Mouse (Mus musculus): ENCODE measurements around the gene Gm49373. TPM values are rescaled to one million over a fixed set of nuclear protein-coding genes. Genes with fewer than 3 reads are reported as not detected.
"Not testable (repeated sequence)": the region's sequence is repeated elsewhere in the genome, so short reads cannot be mapped to it uniquely, and the experiment has no call there.

Gene Gm49373
- polyA plus RNA-seq, 1 experiment from 2014 or later: 0.09 TPM

GRCm38 (mm10) chr9:21081127-21081526 is 8.2 kb upstream of the Gm49373 start:
- no peak for ATAC-seq (ENCODE audit: low read depth)
- no peak overlapping the region for H3K27ac ChIP-seq (ENCODE audit: low read length)
- no peak overlapping the region for H3K9ac ChIP-seq (ENCODE audit: low read length)
- H3K4me2 ChIP-seq (ENCODE audit: low read depth, low read length): no peak overlapping the region
- H3K27me3 ChIP-seq (ENCODE audit: control insufficient read depth, insufficient read depth, low read depth, low read length): no peaks in the 10 kb centered on the region
- H3K36me3 ChIP-seq (ENCODE audit: control insufficient read depth, insufficient read depth, low read length): peaks cover 83% of the 10 kb centered on the region
- no peaks in the 10 kb centered on the region for H3K9me3 ChIP-seq (ENCODE audit: control insufficient read depth, low read length)
- no peaks in the 10 kb centered on the region for H3K4me1 ChIP-seq (replicated peaks; ENCODE audit: control insufficient read depth, insufficient read depth, low read length)
- WGBS: 83% methylated on average over 9 of the region's 9 CpGs
- no peak overlapping the region for H3K4me3 ChIP-seq (ENCODE audit: low read length)

- Histone ChIP-seq H3K4me3 (ENCODE audit: low read length) (no peak overlapping the region), H3K4me2 (ENCODE audit: low read depth, low read length) (no peak overlapping the region), H3K27ac (ENCODE audit: low read length) (no peak overlapping the region), H3K27me3 (ENCODE audit: control insufficient read depth, insufficient read depth, low read depth, low read length) (no peaks in the 10 kb centered on the region), H3K36me3 (ENCODE audit: control insufficient read depth, insufficient read depth, low read length) (peaks cover 52% of the 10 kb centered on the region), H3K9me3 (ENCODE audit: control insufficient read depth, low read length) (no peaks in the 10 kb centered on the region), H3K9ac (ENCODE audit: low read length) (no peak overlapping the region), H3K4me1 (replicated peaks; ENCODE audit: control insufficient read depth, insufficient read depth, low read length) (peaks cover 7% of the 10 kb centered on the region)
- no peak for ATAC-seq (ENCODE audit: low read depth)
- WGBS: 80% methylated on average over 3 of the region's 3 CpGs
Measured at GRCm38 (mm10) chr9:21075625-21076024, 2.7 kb upstream of the Gm49373 start.

GRCm38 (mm10) chr9:21074173-21074572 is 1.3 kb upstream of the Gm49373 start:
- Histone ChIP-seq H3K36me3 (ENCODE audit: control insufficient read depth, insufficient read depth, low read length) (peaks cover 37% of the 10 kb centered on the region), H3K9ac (ENCODE audit: low read length) (no peak overlapping the region), H3K4me1 (replicated peaks; ENCODE audit: control insufficient read depth, insufficient read depth, low read length) (peaks cover 7% of the 10 kb centered on the region), H3K27me3 (ENCODE audit: control insufficient read depth, insufficient read depth, low read depth, low read length) (no peaks in the 10 kb centered on the region), H3K4me2 (ENCODE audit: low read depth, low read length) (0 out of 2 replicates have a peak overlapping the region, but pooled peaks have one; percentile 78), H3K4me3 (ENCODE audit: low read length) (no peak overlapping the region), H3K27ac (ENCODE audit: low read length) (peak overlapping the region; percentile 62; the same call in 1 of the 2 replicates), H3K9me3 (ENCODE audit: control insufficient read depth, low read length) (no peaks in the 10 kb centered on the region)
- 82% methylated on average over 1 of the region's 1 CpGs for WGBS
- no peak for ATAC-seq (ENCODE audit: low read depth)

DNA sequence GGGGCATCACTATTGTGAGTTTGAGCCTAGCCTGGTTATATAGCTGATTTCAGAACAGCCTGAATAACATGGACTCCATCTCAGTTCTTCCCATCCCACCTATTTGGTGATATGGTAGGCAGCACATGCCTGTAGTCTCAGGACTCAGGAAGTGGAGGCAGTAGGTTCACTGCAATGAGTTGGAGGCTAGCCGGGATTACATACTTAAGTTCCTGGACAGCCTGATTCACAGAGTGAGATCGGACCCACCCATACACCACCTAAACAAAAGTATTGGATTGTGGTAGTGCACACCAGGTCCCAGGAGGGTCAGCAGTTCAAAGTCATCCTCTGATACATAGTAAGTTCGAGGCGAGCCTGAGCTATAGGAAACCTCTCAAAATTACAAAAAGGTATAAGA is 255 bp downstream of the Gm49373 start:
- Histone ChIP-seq H3K4me1 (replicated peaks; ENCODE audit: control insufficient read depth, insufficient read depth, low read length) (peaks cover 7% of the 10 kb centered on the region), H3K36me3 (ENCODE audit: control insufficient read depth, insufficient read depth, low read length) (peaks cover 24% of the 10 kb centered on the region), H3K4me2 (ENCODE audit: low read depth, low read length) (peak overlapping the region; percentile 78), H3K4me3 (ENCODE audit: low read length) (peak overlapping the region; percentile 68), H3K27ac (ENCODE audit: low read length) (no peak overlapping the region), H3K9me3 (ENCODE audit: control insufficient read depth, low read length) (no peaks in the 10 kb centered on the region), H3K27me3 (ENCODE audit: control insufficient read depth, insufficient read depth, low read depth, low read length) (no peaks in the 10 kb centered on the region), H3K9ac (ENCODE audit: low read length) (peak overlapping the region; percentile 78)
- 6% methylated on average over 4 of the region's 4 CpGs for WGBS
- ATAC-seq (ENCODE audit: low read depth): peak; percentile 2; the same call in 1 of the 2 replicates

GRCm38 (mm10) chr9:21067006-21067684 is 5.8 kb downstream of the Gm49373 start, which contains the start of gene Zglp1:
Gene Zglp1, minus strand, starts transcription at chr9:21067093.
- H3K4me1 ChIP-seq (replicated peaks; ENCODE audit: control insufficient read depth, insufficient read depth, low read length): no peaks in the 10 kb centered on the region; the same call in none of the 2 replicates
- H3K4me3 ChIP-seq (ENCODE audit: low read length): no peak within 1 kb of the TSS
- no peaks in the 10 kb centered on the region for H3K27me3 ChIP-seq (ENCODE audit: control insufficient read depth, insufficient read depth, low read depth, low read length)
- H3K9me3 ChIP-seq (ENCODE audit: control insufficient read depth, low read length): no peaks in the 10 kb centered on the region
- ATAC-seq (ENCODE audit: low read depth): no peak
- H3K27ac ChIP-seq (ENCODE audit: low read length): no peak within 1 kb of the TSS
- peaks cover 12% of the 10 kb centered on the region for H3K36me3 ChIP-seq (ENCODE audit: control insufficient read depth, insufficient read depth, low read length)
- no peak within 1 kb of the TSS for H3K4me2 ChIP-seq (ENCODE audit: low read depth, low read length)
- WGBS: 79% methylated on average over 27 of the region's 27 CpGs
- H3K9ac ChIP-seq (ENCODE audit: low read length): no peak within 1 kb of the TSS

GRCm38 (mm10) chr9:21062928-21063327 is 10.0 kb downstream of the Gm49373 start:
- no peak overlapping the region for H3K4me3 ChIP-seq (ENCODE audit: low read length)
- no peaks in the 10 kb centered on the region for H3K27me3 ChIP-seq (ENCODE audit: control insufficient read depth, insufficient read depth, low read depth, low read length)
- H3K4me1 ChIP-seq (replicated peaks; ENCODE audit: control insufficient read depth, insufficient read depth, low read length): no peaks in the 10 kb centered on the region
- H3K9ac ChIP-seq (ENCODE audit: low read length): no peak overlapping the region
- WGBS: 87% methylated on average over 2 of the region's 2 CpGs
- no peaks in the 10 kb centered on the region for H3K9me3 ChIP-seq (ENCODE audit: control insufficient read depth, low read length)
- ATAC-seq (ENCODE audit: low read depth): no peak
- H3K36me3 ChIP-seq (ENCODE audit: control insufficient read depth, insufficient read depth, low read length): peaks cover 12% of the 10 kb centered on the region
- no peak overlapping the region for H3K27ac ChIP-seq (ENCODE audit: low read length)
- H3K4me2 ChIP-seq (ENCODE audit: low read depth, low read length): no peak overlapping the region

DNA sequence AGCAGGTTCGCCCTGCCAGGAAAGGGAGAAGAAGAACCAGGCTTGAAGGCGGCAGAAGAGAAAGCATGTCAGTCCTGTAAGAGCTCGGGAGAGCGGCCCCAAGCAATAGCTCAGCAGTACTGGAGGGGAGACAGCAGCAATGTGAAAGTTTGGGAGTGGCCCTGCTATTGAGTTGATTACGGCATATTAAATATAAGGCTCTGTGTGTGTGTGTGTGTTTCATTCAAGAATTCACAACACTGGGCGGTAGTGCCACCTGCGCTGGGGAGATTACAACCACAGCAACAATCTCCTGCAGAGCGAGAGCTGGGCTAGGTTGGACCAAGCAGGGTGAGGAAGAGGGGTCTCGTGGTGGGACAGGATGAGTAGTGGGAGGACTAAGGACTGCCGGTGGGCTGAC is 21.3 kb downstream of the Gm49373 start:
- no peaks in the 10 kb centered on the region for H3K27me3 ChIP-seq (ENCODE audit: control insufficient read depth, insufficient read depth, low read depth, low read length)
- no peak overlapping the region for H3K27ac ChIP-seq (ENCODE audit: low read length)
- H3K4me2 ChIP-seq (ENCODE audit: low read depth, low read length): no peak overlapping the region
- no peaks in the 10 kb centered on the region for H3K4me1 ChIP-seq (replicated peaks; ENCODE audit: control insufficient read depth, insufficient read depth, low read length)
- 48% methylated on average over 10 of the region's 10 CpGs for WGBS
- no peak for ATAC-seq (ENCODE audit: low read depth)
- no peak overlapping the region for H3K9ac ChIP-seq (ENCODE audit: low read length)
- no peaks in the 10 kb centered on the region for H3K9me3 ChIP-seq (ENCODE audit: control insufficient read depth, low read length)
- H3K36me3 ChIP-seq (ENCODE audit: control insufficient read depth, insufficient read depth, low read length): no peaks in the 10 kb centered on the region
- no peak overlapping the region for H3K4me3 ChIP-seq (ENCODE audit: low read length)

DNA sequence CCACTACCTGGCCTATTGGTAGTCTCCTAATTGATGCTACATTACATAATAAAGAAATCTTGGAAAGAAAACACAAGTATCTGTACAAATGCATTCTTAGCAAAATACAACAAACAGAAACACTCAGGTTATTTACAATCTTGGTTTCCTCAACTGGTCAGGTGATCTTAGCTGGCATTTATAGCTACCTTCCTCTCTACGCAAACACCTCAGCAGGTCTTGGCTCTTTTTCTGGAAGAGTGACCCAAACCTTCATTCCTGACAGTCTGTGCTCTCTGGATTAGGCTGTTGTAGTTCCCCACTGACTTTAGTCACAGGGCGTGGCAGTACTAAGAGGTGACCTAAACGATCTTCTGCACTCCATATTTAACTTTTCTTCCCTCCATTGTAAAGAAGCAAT is 27.7 kb downstream of the Gm49373 start:
- Histone ChIP-seq H3K9me3 (ENCODE audit: control insufficient read depth, low read length) (no peaks in the 10 kb centered on the region), H3K27me3 (ENCODE audit: control insufficient read depth, insufficient read depth, low read depth, low read length) (peaks cover 2% of the 10 kb centered on the region; the same call in 1 of the 2 replicates), H3K4me2 (ENCODE audit: low read depth, low read length) (no peak overlapping the region), H3K4me3 (ENCODE audit: low read length) (no peak overlapping the region), H3K9ac (ENCODE audit: low read length) (no peak overlapping the region), H3K27ac (ENCODE audit: low read length) (no peak overlapping the region), H3K4me1 (replicated peaks; ENCODE audit: control insufficient read depth, insufficient read depth, low read length) (no peaks in the 10 kb centered on the region), H3K36me3 (ENCODE audit: control insufficient read depth, insufficient read depth, low read length) (no peaks in the 10 kb centered on the region)
- ATAC-seq (ENCODE audit: low read depth): no peak
- WGBS: 66% methylated on average over 3 of the region's 3 CpGs

GRCm38 (mm10) chr9:21044785-21045184 is 28.1 kb downstream of the Gm49373 start:
- not testable (repeated sequence) for ATAC-seq (ENCODE audit: low read depth); H3K36me3 ChIP-seq (ENCODE audit: control insufficient read depth, insufficient read depth, low read length); H3K4me1 ChIP-seq (replicated peaks; ENCODE audit: control insufficient read depth, insufficient read depth, low read length); H3K4me2 ChIP-seq (ENCODE audit: low read depth, low read length); H3K4me3 ChIP-seq (ENCODE audit: low read length); H3K27ac ChIP-seq (ENCODE audit: low read length); H3K9me3 ChIP-seq (ENCODE audit: control insufficient read depth, low read length); H3K9ac ChIP-seq (ENCODE audit: low read length); H3K27me3 ChIP-seq (ENCODE audit: control insufficient read depth, insufficient read depth, low read depth, low read length)
- 36% methylated on average over 1 of the region's 1 CpGs for WGBS
